Mouse (Mus musculus) testis, adult 2 months (tissue): Measurements from ENCODE around the gene Ddx25. TPM values are rescaled to one million over a fixed set of nuclear protein-coding genes. Genes with fewer than 3 reads are reported as not detected.

Source experiments
- H3K27ac ChIP-seq: fragments of 200-500 bp; 2 replicates; pipeline ENCODE4 v1.5.1; 2012; ENCODE audit warnings: low read depth, low read length; ENCODE audit not compliant: control insufficient read depth, insufficient read depth
- H3K27me3 ChIP-seq: fragments of 200-500 bp; 2 replicates; pipeline ENCODE4 v1.6.1; 2012; ENCODE audit warnings: mild to moderate bottlenecking, low read length, moderate library complexity; ENCODE audit not compliant: control insufficient read depth, insufficient read depth
- H3K36me3 ChIP-seq: fragments of 200-500 bp; 2 replicates; pipeline ENCODE4 v1.6.1; 2012; ENCODE audit warnings: mild to moderate bottlenecking, low read length; ENCODE audit not compliant: control insufficient read depth, insufficient read depth
- H3K4me1 ChIP-seq: fragments of 200-500 bp; 2 replicates; pipeline ENCODE4 v1.6.1; 2012; ENCODE audit warnings: low read length; ENCODE audit not compliant: control insufficient read depth, insufficient read depth
- H3K4me3 ChIP-seq: fragments of 200-500 bp; 2 replicates; pipeline ENCODE4 v1.5.1; 2012; ENCODE audit warnings: low read depth, mild to moderate bottlenecking, low read length, moderate library complexity, mixed read lengths; ENCODE audit not compliant: control insufficient read depth
- CTCF ChIP-seq: fragments of 200-500 bp; IDR thresholded peaks from 2 replicates; pipeline ENCODE4 v1.5.1; 2012; ENCODE audit warnings: low read depth, mild to moderate bottlenecking, inconsistent platforms, low read length, moderate library complexity; ENCODE audit not compliant: control insufficient read depth, insufficient read depth, insufficient replicate concordance
- POLR2A ChIP-seq: fragments of 200-500 bp; IDR thresholded peaks from 2 replicates; pipeline ENCODE4 v1.6.1; 2012; ENCODE audit warnings: low read depth, mild to moderate bottlenecking, inconsistent platforms, low read length, moderate library complexity; ENCODE audit not compliant: control insufficient read depth
- polyA plus RNA-seq: library from polyadenylated mRNA; depleted of rRNA; stranded (reverse); fragments of >200 nt; gene quantifications from 2 replicates; pipeline ENCODE4 v1.2.3, GENCODE M21; 2012

The Ddx25 gene
- polyA plus RNA-seq, 1 experiment: 71.2 TPM

GRCm38 (mm10) chr9:35546745-35547144, 11.6 kb downstream of the Ddx25 start:
- no peak overlapping the region for H3K27ac ChIP-seq
- H3K27me3 ChIP-seq: no peaks in the 10 kb centered on the region
- no peak overlapping the region for H3K4me3 ChIP-seq
- TF ChIP-seq CTCF (no peak), POLR2A (no peak)
- no peaks in the 10 kb centered on the region; the same call in none of the 2 replicates for H3K36me3 ChIP-seq
- H3K4me1 ChIP-seq: no peaks in the 10 kb centered on the region

GRCm38 (mm10) chr9:35545704-35546103, 12.6 kb downstream of the Ddx25 start:
- Histone ChIP-seq H3K4me1 (no peaks in the 10 kb centered on the region), H3K27me3 (no peaks in the 10 kb centered on the region), H3K27ac (no peak overlapping the region), H3K36me3 (peaks cover 3% of the 10 kb centered on the region), H3K4me3 (no peak overlapping the region)
- TF ChIP-seq POLR2A: no peak
- no peak; the same call in 1 of the 2 replicates for TF ChIP-seq CTCF

GRCm38 (mm10) chr9:35544666-35545065, 13.7 kb downstream of the Ddx25 start:
- Histone ChIP-seq H3K4me1 (no peaks in the 10 kb centered on the region), H3K27me3 (no peaks in the 10 kb centered on the region), H3K36me3 (peaks cover 3% of the 10 kb centered on the region), H3K4me3 (no peak overlapping the region), H3K27ac (no peak overlapping the region)
- no peak for TF ChIP-seq CTCF
- no peak for TF ChIP-seq POLR2A

GRCm38 (mm10) chr9:35543099-35543860, 15.0 kb downstream of the Ddx25 start:
- no peak overlapping the region for H3K4me3 ChIP-seq
- no peaks in the 10 kb centered on the region for H3K27me3 ChIP-seq
- peaks cover 3% of the 10 kb centered on the region for H3K36me3 ChIP-seq
- no peak for TF ChIP-seq CTCF
- TF ChIP-seq POLR2A: no peak
- H3K4me1 ChIP-seq: no peaks in the 10 kb centered on the region
- H3K27ac ChIP-seq: no peak overlapping the region

- H3K4me1 ChIP-seq: no peaks in the 10 kb centered on the region
- H3K4me3 ChIP-seq: no peak overlapping the region
- H3K36me3 ChIP-seq: peaks cover 3% of the 10 kb centered on the region
- TF ChIP-seq POLR2A (no peak), CTCF (no peak)
- no peaks in the 10 kb centered on the region for H3K27me3 ChIP-seq
- H3K27ac ChIP-seq: no peak overlapping the region
These were observed 16.4 kb downstream of the Ddx25 start for GRCm38 (mm10) chr9:35541941-35542340.

- Histone ChIP-seq H3K36me3 (peaks cover 3% of the 10 kb centered on the region), H3K4me3 (no peak overlapping the region), H3K4me1 (no peaks in the 10 kb centered on the region), H3K27ac (no peak overlapping the region), H3K27me3 (no peaks in the 10 kb centered on the region)
- TF ChIP-seq POLR2A (no peak), CTCF (no peak)
These were observed 16.8 kb downstream of the Ddx25 start for GRCm38 (mm10) chr9:35541488-35541887.

GRCm38 (mm10) chr9:35541024-35541423, 17.3 kb downstream of the Ddx25 start:
- H3K27me3 ChIP-seq: no peaks in the 10 kb centered on the region
- no peak overlapping the region for H3K4me3 ChIP-seq
- no peaks in the 10 kb centered on the region for H3K4me1 ChIP-seq
- H3K36me3 ChIP-seq: peaks cover 3% of the 10 kb centered on the region
- H3K27ac ChIP-seq: no peak overlapping the region
- TF ChIP-seq POLR2A (no peak), CTCF (no peak)

GRCm38 (mm10) chr9:35539001-35539750, 19.2 kb downstream of the Ddx25 start:
- no peaks in the 10 kb centered on the region for H3K27me3 ChIP-seq
- no peak overlapping the region for H3K27ac ChIP-seq
- no peak for TF ChIP-seq CTCF
- no peak for TF ChIP-seq POLR2A
- H3K4me3 ChIP-seq: no peak overlapping the region
- no peaks in the 10 kb centered on the region for H3K4me1 ChIP-seq
- peaks cover 3% of the 10 kb centered on the region for H3K36me3 ChIP-seq
